Comparison of ENCODE assay signal across 8 mouse cellular contexts in genomic region chr2:167894948-167895372, GRCm38 (mm10). TPM values are rescaled to one million over a fixed set of nuclear protein-coding genes. Genes with fewer than 3 reads are reported as not detected.
DNase-seq lines count a peak whose midpoint lies in the region; ATAC-seq and TF ChIP-seq lines count a peak whose summit lies in the region.

No protein-coding gene starts in this region.

- ATAC-seq in forebrain, embryonic 16.5 days, result peak; percentile 79
- ATAC-seq in neutrophil, adult 5-6 weeks (ENCODE audit: extremely low read depth, insufficient number of reproducible peaks, low FRiP score, poor library complexity, severe bottlenecking), result peak; percentile 85

- peak; percentile 92 for TF ChIP-seq CTCF in ES-Bruce4 (IDR thresholded peaks at IDR 0.05; ENCODE audit: low read depth, low read length)
- TF ChIP-seq CTCF in layer of hippocampus, adult 2 months (conservative IDR thresholded peaks at IDR 0.05), result peak; percentile 84
- TF ChIP-seq CTCF in lung, adult 2 months (IDR thresholded peaks at IDR 0.05; ENCODE audit: insufficient read depth, low read length), result peak; percentile 79

- H3K4me2 ChIP-seq in forebrain, embryonic 16.5 days (ENCODE audit: low read length), result peak overlapping the region; percentile 52

- WGBS in forebrain, embryonic 16.5 days, result under 1% methylated on average over 30 of the region's 30 CpGs
- WGBS in lung, adult 2 months, result under 1% methylated on average over 30 of the region's 30 CpGs

- H3K4me3 ChIP-seq in ES-Bruce4 (ENCODE audit: low read depth, low read length), result peak overlapping the region; percentile 25
- H3K4me3 ChIP-seq in forebrain, embryonic 16.5 days (replicated peaks; ENCODE audit: low read length), result peak overlapping the region; percentile 20
- peak overlapping the region; percentile 44; the same call in 1 of the 2 replicates for H3K4me3 ChIP-seq in layer of hippocampus, adult 2 months
- H3K4me3 ChIP-seq in lung, adult 2 months (replicated peaks; ENCODE audit: extremely low read depth, low read depth, low read length), result peak overlapping the region; percentile 4

- H3K4me1 ChIP-seq in ES-Bruce4 (ENCODE audit: control insufficient read depth, insufficient read depth, low read length), result no peaks in the 10 kb centered on the region
- peaks cover 2% of the 10 kb centered on the region; the same call in 1 of the 2 replicates for H3K4me1 ChIP-seq in forebrain, embryonic 16.5 days (replicated peaks; ENCODE audit: control insufficient read depth, insufficient read depth, low read length)
- H3K4me1 ChIP-seq in lung, adult 2 months (ENCODE audit: control insufficient read depth, insufficient read depth, low read length), result no peaks in the 10 kb centered on the region; the same call in 1 of the 2 replicates

- no peaks in the 10 kb centered on the region for H3K27me3 ChIP-seq in ES-Bruce4 (ENCODE audit: control insufficient read depth, insufficient read depth, low read length, poor library complexity, severe bottlenecking)
- H3K27me3 ChIP-seq in forebrain, embryonic 16.5 days (replicated peaks; ENCODE audit: control insufficient read depth, insufficient read depth, low read length), result peaks cover 7% of the 10 kb centered on the region

- no peak for TF ChIP-seq POLR2A in ES-Bruce4 (IDR thresholded peaks at IDR 0.05; ENCODE audit: insufficient read depth, low read length)
- no peak for TF ChIP-seq POLR2A in lung, adult 2 months (IDR thresholded peaks at IDR 0.05; ENCODE audit: borderline replicate concordance, extremely low read depth, low read depth, low read length)

- peak; percentile 71 for DNase-seq in cerebellum, adult 11 months
- DNase-seq in heart, postnatal 36 days, result peak; percentile 90 to 96
- DNase-seq in layer of hippocampus, adult 2 months (ENCODE audit: low spot score in 2 of 2), result peak; percentile 81 to 92
- peak; percentile 89 for DNase-seq in lung, adult 2 months
- DNase-seq in testis, postnatal 14 days (ENCODE audit: low spot score), result peak; percentile 81

- H3K9ac ChIP-seq in ES-Bruce4 (ENCODE audit: low read depth, poor library complexity, severe bottlenecking), result no peak overlapping the region
- no peak overlapping the region for H3K9ac ChIP-seq in forebrain, embryonic 16.5 days (replicated peaks; ENCODE audit: low read depth, low read length)

- intact Hi-C loops in heart, postnatal 36 days (cut with DNase I), result loop anchor here (1.0 to 5.0 kb wide), 5 partner anchors 117 to 358 kb away; partner anchors contain the start of gene Ripor3

- no peak overlapping the region for H3K27ac ChIP-seq in ES-Bruce4 (ENCODE audit: insufficient read depth, low read length)
- H3K27ac ChIP-seq in forebrain, embryonic 16.5 days (ENCODE audit: low read length), result no peak overlapping the region
- H3K27ac ChIP-seq in layer of hippocampus, adult 2 months, result no peak overlapping the region

- no peaks in the 10 kb centered on the region for H3K36me3 ChIP-seq in ES-Bruce4 (ENCODE audit: control insufficient read depth, insufficient read depth, low read length, poor library complexity, severe bottlenecking)
- no peaks in the 10 kb centered on the region for H3K36me3 ChIP-seq in forebrain, embryonic 16.5 days (ENCODE audit: control insufficient read depth, insufficient read depth)

- H3K9me3 ChIP-seq in ES-Bruce4 (replicated peaks; ENCODE audit: control insufficient read depth, insufficient read depth, low read length, poor library complexity, severe bottlenecking), result no peaks in the 10 kb centered on the region
- no peaks in the 10 kb centered on the region for H3K9me3 ChIP-seq in forebrain, embryonic 16.5 days (ENCODE audit: control insufficient read depth, low read length)

- TF ChIP-seq EP300 in ES-Bruce4 (IDR thresholded peaks at IDR 0.05; ENCODE audit: insufficient read depth, low read depth, low read length), result no peak

RNA-seq across cellular contexts. Expression of gene Ptpn1, which starts 36.9 kb away (rescaled TPM):
- 45.3 and 51.3 TPM in 2 replicates for polyA plus RNA-seq in ES-Bruce4 (2011; ENCODE audit: insufficient read depth, insufficient read length, low read depth, missing spikeins)
- 87.3 and 97.1 TPM in 2 replicates for polyA plus RNA-seq in forebrain, embryonic 16.5 days (2015; fragmentation: Nextera tagmentation; extraction: Ambion mirVana)
- 10 to 100 TPM; 19.5 to 22.3 TPM for total RNA-seq in heart, postnatal 36 days (2021)
- total RNA-seq in layer of hippocampus, adult 2 months (2021), result 10 to 100 TPM; 56.3 to 64.4 TPM
- polyA plus RNA-seq in lung, adult 2 months (2012; rRNA removed), result 65.9 and 69.9 TPM in 2 replicates
- total RNA-seq in neutrophil, adult 5-6 weeks (2017), result 159 and 218 TPM in 2 replicates
